Mouse (Mus musculus): ENCODE measurements around the gene Smg6. TPM values are rescaled to one million over a fixed set of nuclear protein-coding genes. Genes with fewer than 3 reads are reported as not detected.

The Smg6 gene
- polyA plus RNA-seq, 1 experiment from 2014 or later: 19.2 TPM

DNA sequence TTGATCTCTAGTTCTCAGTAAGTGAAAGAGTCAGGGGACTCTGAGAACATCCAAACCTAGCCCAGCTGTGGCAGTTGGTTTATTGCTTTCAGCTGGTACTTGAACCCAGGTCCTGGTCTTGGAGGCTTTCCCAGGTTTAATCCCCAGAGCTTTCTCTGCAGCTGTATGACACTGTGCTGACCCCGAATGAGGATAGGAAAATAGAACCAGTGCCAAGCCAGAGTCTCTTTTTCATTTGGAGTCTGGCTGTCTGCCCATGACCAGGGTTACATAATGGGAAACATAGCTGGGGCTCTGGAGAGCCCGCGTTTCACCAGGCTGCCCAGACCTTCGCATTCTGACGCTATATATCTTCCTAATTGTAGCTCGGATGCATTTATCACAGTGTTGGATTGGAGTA is 121.4 kb downstream of the Smg6 start:
- Histone ChIP-seq H3K4me2 (ENCODE audit: low read length) (no peak overlapping the region), H3K9ac (replicated peaks; ENCODE audit: low read depth, low read length) (no peak overlapping the region), H3K27ac (ENCODE audit: low read length) (no peak overlapping the region), H3K27me3 (replicated peaks; ENCODE audit: control insufficient read depth, insufficient read depth, low read length) (no peaks in the 10 kb centered on the region), H3K36me3 (ENCODE audit: control insufficient read depth, insufficient read depth) (no peaks in the 10 kb centered on the region; the same call in 1 of the 2 replicates), H3K9me3 (ENCODE audit: control insufficient read depth, low read length) (no peaks in the 10 kb centered on the region), H3K4me3 (replicated peaks; ENCODE audit: low read length) (no peak overlapping the region), H3K4me1 (replicated peaks; ENCODE audit: control insufficient read depth, insufficient read depth, low read length) (peaks cover 13% of the 10 kb centered on the region; the same call in 1 of the 2 replicates)
- ATAC-seq: peak; percentile 40; the same call in 1 of the 2 replicates
- WGBS: 23% methylated on average over 6 of the region's 6 CpGs

DNA sequence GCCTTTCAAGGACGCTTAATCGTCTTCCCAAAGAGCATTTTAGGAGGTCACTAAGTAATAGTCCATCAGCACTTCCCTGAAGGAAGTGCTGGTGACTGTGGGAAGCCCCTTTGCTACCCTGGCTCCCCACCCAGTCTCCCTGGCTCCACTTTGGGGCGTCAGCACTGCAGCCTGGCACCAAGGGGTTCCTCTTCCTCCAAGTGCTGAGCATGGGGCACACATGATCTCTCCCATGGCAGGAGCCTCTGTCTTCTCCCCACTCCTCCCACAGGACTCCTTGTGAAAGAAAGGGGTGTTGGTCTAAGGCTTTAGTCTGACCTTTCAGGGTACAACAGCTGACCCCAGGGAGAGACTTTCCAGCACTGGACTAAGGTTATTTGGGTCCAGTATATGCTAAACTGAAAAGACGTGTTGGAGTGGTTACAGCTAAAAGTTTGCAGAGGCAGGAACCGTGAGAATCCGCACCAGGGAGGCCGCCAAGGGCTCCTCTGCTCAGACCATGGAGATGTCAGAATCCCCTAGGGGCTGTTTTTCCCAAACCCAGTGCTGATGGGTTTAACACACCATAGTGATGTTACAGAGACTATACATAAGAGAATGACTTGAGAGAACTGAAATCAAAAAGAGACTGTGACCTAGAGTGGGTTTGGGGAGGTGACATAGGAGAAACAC is 122.2 kb downstream of the Smg6 start:
- Histone ChIP-seq H3K4me3 (replicated peaks; ENCODE audit: low read length) (no peak overlapping the region), H3K4me2 (ENCODE audit: low read length) (no peak overlapping the region), H3K27ac (ENCODE audit: low read length) (no peak overlapping the region), H3K4me1 (replicated peaks; ENCODE audit: control insufficient read depth, insufficient read depth, low read length) (peaks cover 13% of the 10 kb centered on the region; the same call in 1 of the 2 replicates), H3K36me3 (ENCODE audit: control insufficient read depth, insufficient read depth) (no peaks in the 10 kb centered on the region; the same call in 1 of the 2 replicates), H3K9me3 (ENCODE audit: control insufficient read depth, low read length) (no peaks in the 10 kb centered on the region), H3K9ac (replicated peaks; ENCODE audit: low read depth, low read length) (no peak overlapping the region), H3K27me3 (replicated peaks; ENCODE audit: control insufficient read depth, insufficient read depth, low read length) (no peaks in the 10 kb centered on the region)
- no peak for ATAC-seq
- 85% methylated on average over 7 of the region's 7 CpGs for WGBS

DNA sequence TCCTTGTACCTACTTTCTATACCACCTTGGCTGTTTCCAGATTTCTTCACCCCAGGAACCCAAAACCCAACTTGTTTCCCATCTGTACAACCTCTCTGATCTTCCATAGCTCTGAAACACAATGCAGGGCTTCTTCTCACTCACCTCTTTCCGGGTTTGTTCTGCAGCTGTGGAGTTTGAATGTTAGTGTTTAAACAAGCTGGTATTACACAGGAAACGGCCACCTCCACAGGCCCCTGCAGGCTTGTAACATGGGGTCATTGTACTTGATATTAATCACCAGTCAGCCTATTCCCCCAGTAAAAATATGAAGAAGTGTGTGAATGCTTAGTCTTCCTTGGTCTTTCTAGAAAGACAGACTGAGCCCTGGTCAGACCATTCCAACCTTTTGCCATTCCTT is 123.5 kb downstream of the Smg6 start:
- no peak overlapping the region for H3K27ac ChIP-seq (ENCODE audit: low read length)
- no peaks in the 10 kb centered on the region for H3K27me3 ChIP-seq (replicated peaks; ENCODE audit: control insufficient read depth, insufficient read depth, low read length)
- 92% methylated on average over 2 of the region's 2 CpGs for WGBS
- H3K4me1 ChIP-seq (replicated peaks; ENCODE audit: control insufficient read depth, insufficient read depth, low read length): peaks cover 13% of the 10 kb centered on the region; the same call in 1 of the 2 replicates
- ATAC-seq: no peak
- no peak overlapping the region for H3K4me2 ChIP-seq (ENCODE audit: low read length)
- H3K9me3 ChIP-seq (ENCODE audit: control insufficient read depth, low read length): no peaks in the 10 kb centered on the region
- no peaks in the 10 kb centered on the region; the same call in 1 of the 2 replicates for H3K36me3 ChIP-seq (ENCODE audit: control insufficient read depth, insufficient read depth)
- no peak overlapping the region for H3K9ac ChIP-seq (replicated peaks; ENCODE audit: low read depth, low read length)
- no peak overlapping the region for H3K4me3 ChIP-seq (replicated peaks; ENCODE audit: low read length)

DNA sequence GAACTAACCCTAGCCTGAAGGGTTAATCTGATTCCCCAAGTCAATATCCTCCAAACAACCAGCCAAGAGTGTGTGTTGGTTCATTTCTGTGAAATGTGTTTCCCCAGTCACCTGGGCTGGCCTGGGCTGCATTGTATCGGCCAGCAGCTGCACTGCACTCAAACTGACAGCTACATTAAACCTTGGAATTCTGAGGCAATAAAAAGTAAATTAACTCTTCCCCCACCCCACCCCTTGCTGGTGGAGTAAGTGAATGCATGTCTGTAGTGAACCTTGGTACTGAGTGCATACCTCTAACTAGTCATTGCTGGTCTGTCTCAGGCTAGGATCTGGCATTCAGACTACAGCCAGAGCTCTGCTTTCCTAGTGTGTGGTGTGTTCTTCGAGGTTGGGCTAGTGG is 124.2 kb downstream of the Smg6 start:
- no peak overlapping the region for H3K4me2 ChIP-seq (ENCODE audit: low read length)
- no peaks in the 10 kb centered on the region for H3K27me3 ChIP-seq (replicated peaks; ENCODE audit: control insufficient read depth, insufficient read depth, low read length)
- H3K4me1 ChIP-seq (replicated peaks; ENCODE audit: control insufficient read depth, insufficient read depth, low read length): peaks cover 13% of the 10 kb centered on the region; the same call in 1 of the 2 replicates
- H3K27ac ChIP-seq (ENCODE audit: low read length): no peak overlapping the region
- WGBS: 80% methylated on average over 2 of the region's 2 CpGs
- H3K9me3 ChIP-seq (ENCODE audit: control insufficient read depth, low read length): no peaks in the 10 kb centered on the region
- H3K4me3 ChIP-seq (replicated peaks; ENCODE audit: low read length): no peak overlapping the region
- no peak overlapping the region for H3K9ac ChIP-seq (replicated peaks; ENCODE audit: low read depth, low read length)
- ATAC-seq: no peak
- no peaks in the 10 kb centered on the region; the same call in 1 of the 2 replicates for H3K36me3 ChIP-seq (ENCODE audit: control insufficient read depth, insufficient read depth)

DNA sequence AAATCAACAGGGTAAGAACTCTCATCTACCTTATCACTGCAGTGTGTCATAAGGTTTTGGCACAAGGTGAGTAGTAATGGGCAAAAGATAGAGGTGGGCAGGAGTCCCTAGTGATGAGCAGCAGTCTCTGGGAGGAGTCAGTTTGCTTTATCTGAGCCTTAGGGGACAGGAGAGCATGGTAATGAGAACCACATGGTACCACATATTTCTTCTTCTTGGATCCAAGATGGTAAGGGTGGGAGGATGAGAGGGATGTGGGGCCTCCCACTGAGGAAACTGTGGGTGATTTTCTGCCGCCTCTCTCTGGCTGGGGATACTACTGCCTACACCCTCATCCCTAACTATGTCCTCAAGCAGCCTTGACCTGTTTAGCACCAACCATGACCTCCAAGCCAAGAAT is 125.6 kb downstream of the Smg6 start:
- H3K4me2 ChIP-seq (ENCODE audit: low read length): no peak overlapping the region
- no peak for ATAC-seq
- H3K4me1 ChIP-seq (replicated peaks; ENCODE audit: control insufficient read depth, insufficient read depth, low read length): peaks cover 15% of the 10 kb centered on the region; the same call in 1 of the 2 replicates
- no peaks in the 10 kb centered on the region; the same call in 1 of the 2 replicates for H3K36me3 ChIP-seq (ENCODE audit: control insufficient read depth, insufficient read depth)
- H3K27me3 ChIP-seq (replicated peaks; ENCODE audit: control insufficient read depth, insufficient read depth, low read length): no peaks in the 10 kb centered on the region
- H3K9ac ChIP-seq (replicated peaks; ENCODE audit: low read depth, low read length): no peak overlapping the region
- no peak overlapping the region for H3K4me3 ChIP-seq (replicated peaks; ENCODE audit: low read length)
- H3K9me3 ChIP-seq (ENCODE audit: control insufficient read depth, low read length): no peaks in the 10 kb centered on the region
- 61% methylated on average over 1 of the region's 1 CpGs for WGBS
- H3K27ac ChIP-seq (ENCODE audit: low read length): no peak overlapping the region

DNA sequence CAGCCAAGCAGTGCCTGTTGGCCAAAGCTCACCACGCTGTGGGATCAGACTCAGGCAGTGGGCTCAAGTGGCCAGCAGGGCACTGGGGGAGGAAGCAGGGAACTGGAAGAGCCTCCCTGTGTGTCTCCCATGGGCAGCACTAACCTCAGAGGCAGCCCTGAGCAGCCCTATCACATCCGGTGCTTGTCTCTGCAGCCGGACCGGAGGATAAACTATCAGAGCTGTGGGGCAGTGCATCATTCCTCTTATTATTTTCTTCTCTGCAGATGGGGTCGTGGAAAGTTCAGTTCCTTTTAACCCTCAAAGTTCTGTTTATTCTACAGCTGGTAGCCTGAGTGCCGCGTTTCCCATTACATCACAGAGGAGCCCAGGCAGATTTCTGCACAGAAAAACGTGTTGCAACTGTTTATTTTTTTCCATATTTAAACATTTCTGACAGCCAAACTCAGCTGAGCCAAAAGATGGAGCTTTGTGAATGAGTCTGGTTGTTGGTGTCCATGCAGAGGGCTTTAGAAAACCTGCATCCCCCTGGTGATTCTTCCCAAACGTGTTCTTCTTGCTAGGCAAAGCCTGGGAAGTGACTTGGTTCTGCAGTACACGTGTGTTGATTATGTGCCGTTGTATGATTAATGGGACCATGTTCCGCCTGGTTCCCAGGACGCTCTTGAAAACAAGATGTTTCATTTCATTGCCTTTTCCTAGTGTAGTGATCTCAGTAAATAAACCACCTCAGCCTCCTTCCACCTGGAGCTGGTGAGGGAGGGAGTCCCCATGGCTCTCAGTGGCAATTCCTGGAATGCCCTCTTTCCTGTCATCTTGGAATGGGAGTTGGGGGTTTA is 126.3 kb downstream of the Smg6 start:
- H3K4me2 ChIP-seq (ENCODE audit: low read length): no peak overlapping the region
- H3K4me1 ChIP-seq (replicated peaks; ENCODE audit: control insufficient read depth, insufficient read depth, low read length): peaks cover 14% of the 10 kb centered on the region; the same call in 1 of the 2 replicates
- H3K9ac ChIP-seq (replicated peaks; ENCODE audit: low read depth, low read length): no peak overlapping the region
- no peaks in the 10 kb centered on the region for H3K9me3 ChIP-seq (ENCODE audit: control insufficient read depth, low read length)
- no peaks in the 10 kb centered on the region for H3K27me3 ChIP-seq (replicated peaks; ENCODE audit: control insufficient read depth, insufficient read depth, low read length)
- ATAC-seq: no peak
- no peaks in the 10 kb centered on the region for H3K36me3 ChIP-seq (ENCODE audit: control insufficient read depth, insufficient read depth)
- no peak overlapping the region for H3K27ac ChIP-seq (ENCODE audit: low read length)
- 75% methylated on average over 13 of the region's 13 CpGs for WGBS
- H3K4me3 ChIP-seq (replicated peaks; ENCODE audit: low read length): no peak overlapping the region

DNA sequence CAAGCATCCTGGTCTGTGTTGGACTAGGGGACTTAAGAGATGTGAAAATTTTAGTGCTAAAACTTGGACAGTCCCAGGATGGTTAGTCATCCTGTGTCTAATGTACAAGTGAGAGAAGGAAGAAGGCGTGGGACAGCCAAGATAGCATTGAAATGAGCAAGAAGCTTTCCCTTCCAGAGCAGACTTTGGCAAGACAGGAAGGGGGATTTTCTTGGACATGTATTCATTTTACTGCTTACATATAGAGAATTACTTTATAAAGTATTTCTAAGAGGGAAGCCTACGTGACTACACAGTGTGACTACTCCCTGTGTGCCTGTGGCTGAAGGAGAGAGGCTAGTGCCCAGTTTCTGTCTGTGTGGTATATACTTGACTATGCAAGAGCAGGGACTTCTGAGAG is 127.4 kb downstream of the Smg6 start:
- no peak for ATAC-seq
- H3K9ac ChIP-seq (replicated peaks; ENCODE audit: low read depth, low read length): no peak overlapping the region
- no peak overlapping the region for H3K4me3 ChIP-seq (replicated peaks; ENCODE audit: low read length)
- no peak overlapping the region for H3K4me2 ChIP-seq (ENCODE audit: low read length)
- no peaks in the 10 kb centered on the region; the same call in 1 of the 2 replicates for H3K36me3 ChIP-seq (ENCODE audit: control insufficient read depth, insufficient read depth)
- no peaks in the 10 kb centered on the region for H3K27me3 ChIP-seq (replicated peaks; ENCODE audit: control insufficient read depth, insufficient read depth, low read length)
- WGBS: 78% methylated on average over 2 of the region's 2 CpGs
- no peaks in the 10 kb centered on the region for H3K9me3 ChIP-seq (ENCODE audit: control insufficient read depth, low read length)
- H3K4me1 ChIP-seq (replicated peaks; ENCODE audit: control insufficient read depth, insufficient read depth, low read length): peaks cover 7% of the 10 kb centered on the region; the same call in 1 of the 2 replicates
- no peak overlapping the region for H3K27ac ChIP-seq (ENCODE audit: low read length)

DNA sequence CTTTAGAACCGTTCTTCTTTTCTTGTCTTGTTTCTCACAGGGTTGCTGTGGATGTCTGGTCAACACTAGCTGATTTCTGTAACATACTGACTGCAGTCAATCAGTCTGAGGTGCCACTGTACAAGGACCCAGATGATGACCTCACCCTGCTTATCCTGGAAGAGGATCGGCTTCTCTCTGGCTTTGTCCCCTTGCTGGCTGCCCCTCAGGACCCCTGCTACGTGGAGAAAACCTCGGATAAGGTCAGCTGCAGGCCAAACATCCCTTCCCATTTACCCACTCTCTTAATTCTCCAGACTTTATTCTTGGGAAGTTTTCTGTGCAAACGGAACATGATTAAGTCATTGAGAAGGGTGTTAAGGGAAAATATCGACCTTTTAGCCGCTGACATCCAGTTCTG is 128.1 kb downstream of the Smg6 start:
- no peak for ATAC-seq
- H3K27me3 ChIP-seq (replicated peaks; ENCODE audit: control insufficient read depth, insufficient read depth, low read length): no peaks in the 10 kb centered on the region
- H3K9me3 ChIP-seq (ENCODE audit: control insufficient read depth, low read length): no peaks in the 10 kb centered on the region
- H3K9ac ChIP-seq (replicated peaks; ENCODE audit: low read depth, low read length): no peak overlapping the region
- no peaks in the 10 kb centered on the region; the same call in 1 of the 2 replicates for H3K36me3 ChIP-seq (ENCODE audit: control insufficient read depth, insufficient read depth)
- WGBS: 72% methylated on average over 7 of the region's 7 CpGs
- H3K4me1 ChIP-seq (replicated peaks; ENCODE audit: control insufficient read depth, insufficient read depth, low read length): peaks cover 7% of the 10 kb centered on the region; the same call in 1 of the 2 replicates
- H3K27ac ChIP-seq (ENCODE audit: low read length): no peak overlapping the region
- no peak overlapping the region for H3K4me2 ChIP-seq (ENCODE audit: low read length)
- H3K4me3 ChIP-seq (replicated peaks; ENCODE audit: low read length): no peak overlapping the region

DNA sequence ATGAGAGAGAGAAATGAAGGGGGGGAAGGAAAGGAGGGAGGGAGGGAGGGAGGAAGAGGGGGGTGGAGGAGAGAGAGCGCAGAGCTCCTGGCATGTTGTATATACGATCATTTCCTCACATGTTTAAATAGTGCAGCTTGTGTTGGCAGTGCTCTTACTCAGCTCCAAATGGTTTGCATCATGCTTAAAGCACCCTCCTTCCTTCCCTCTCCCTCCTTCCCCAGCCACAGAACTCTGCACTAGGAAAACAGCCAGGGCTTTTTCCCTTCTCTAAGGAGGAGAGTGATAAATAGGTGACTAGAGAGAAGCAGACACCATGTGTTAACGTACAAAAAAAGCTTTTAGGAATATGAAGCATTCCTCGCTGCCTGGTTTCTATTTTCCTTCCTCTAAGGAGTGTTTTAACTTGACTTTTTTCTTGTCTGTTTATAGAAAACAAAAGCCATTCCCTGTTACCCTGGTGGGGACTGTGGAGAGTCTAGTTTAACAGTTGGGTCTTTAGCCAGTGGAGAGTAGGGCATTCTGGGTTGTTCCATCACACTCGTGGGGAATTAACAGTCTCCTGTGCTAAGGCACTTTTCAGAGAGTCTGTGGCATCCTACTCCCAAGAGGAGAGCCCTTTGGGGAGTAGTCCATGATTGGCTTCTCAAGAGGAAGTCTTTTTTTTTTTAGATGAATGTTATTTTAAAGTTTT is 128.7 kb downstream of the Smg6 start:
- Histone ChIP-seq H3K36me3 (ENCODE audit: control insufficient read depth, insufficient read depth) (no peaks in the 10 kb centered on the region; the same call in 1 of the 2 replicates), H3K4me2 (ENCODE audit: low read length) (no peak overlapping the region), H3K4me1 (replicated peaks; ENCODE audit: control insufficient read depth, insufficient read depth, low read length) (peaks cover 7% of the 10 kb centered on the region; the same call in 1 of the 2 replicates), H3K27me3 (replicated peaks; ENCODE audit: control insufficient read depth, insufficient read depth, low read length) (no peaks in the 10 kb centered on the region), H3K9me3 (ENCODE audit: control insufficient read depth, low read length) (no peaks in the 10 kb centered on the region), H3K4me3 (replicated peaks; ENCODE audit: low read length) (no peak overlapping the region), H3K27ac (ENCODE audit: low read length) (0 out of 2 replicates have a peak overlapping the region, but pooled peaks have one; percentile 26), H3K9ac (replicated peaks; ENCODE audit: low read depth, low read length) (no peak overlapping the region)
- peak; percentile 82 for ATAC-seq
- 65% methylated on average over 5 of the region's 5 CpGs for WGBS
